ENCODE assay signal across 10 mouse cellular contexts in the genomic region with DNA sequence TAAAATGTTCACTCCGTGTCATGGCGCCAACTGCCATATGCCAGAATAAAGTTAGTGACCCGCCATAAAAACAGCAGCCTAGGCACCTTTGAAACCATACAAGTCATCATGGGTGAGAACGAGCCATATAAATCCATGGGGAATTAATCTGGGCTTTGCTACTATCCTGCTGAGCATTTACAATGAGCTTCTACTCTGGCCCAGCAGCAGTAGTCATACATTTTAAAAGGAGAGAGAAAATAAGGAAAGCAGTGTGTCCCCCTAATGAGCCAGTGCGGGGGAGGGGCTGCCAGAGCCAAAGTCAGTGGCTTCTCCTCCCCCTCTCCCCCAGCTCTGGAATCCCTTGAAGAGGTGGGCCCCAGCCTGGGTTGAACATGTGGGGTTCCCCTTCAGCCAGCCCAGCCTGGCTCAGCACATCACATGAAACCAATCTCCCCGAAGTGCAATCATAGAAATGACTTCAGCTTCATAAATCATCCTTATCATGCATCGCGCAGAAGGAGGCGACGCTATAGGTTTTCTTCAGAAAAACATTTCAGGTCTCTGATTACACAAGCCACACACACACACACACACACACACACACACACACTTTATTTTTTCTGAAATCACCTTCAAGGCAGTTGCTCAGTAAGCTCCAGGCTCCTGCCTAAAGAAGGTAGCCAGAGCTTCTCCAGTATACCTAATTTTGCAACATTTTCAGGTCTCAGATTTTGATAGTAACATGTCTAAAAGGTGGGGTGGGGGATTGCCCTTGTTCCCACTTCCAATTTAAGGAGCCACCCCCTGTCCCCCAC.
A peak's percentile ranks its signal among the peaks of the same experiment; 100 is the strongest.
DNase-seq lines count a peak whose midpoint lies in the region; ATAC-seq and TF ChIP-seq lines count a peak whose summit lies in the region.
"Had no signal": no experiment of that assay in that cellular context is flagged by ENCODE, and none has a peak within 500 bp of the region (broad histone marks: within the 10 kb centered on the region; RNA-seq: fewer than 3 reads in every experiment).

No protein-coding gene starts in this region.

- no peaks in the 10 kb centered on the region for H3K36me3 ChIP-seq in lung, embryonic 14.5 days (ENCODE audit: insufficient read depth)
- H3K36me3 ChIP-seq in limb, embryonic 15.5 days = no peaks in the 10 kb centered on the region
- H3K36me3 ChIP-seq in stomach, embryonic 16.5 days (ENCODE audit: control insufficient read depth, insufficient read depth, low read length) = no peaks in the 10 kb centered on the region
- H3K36me3 ChIP-seq: liver, embryonic 15.5 days had no signal

- H3K9ac ChIP-seq in lung, embryonic 14.5 days = no peak overlapping the region
- H3K9ac ChIP-seq in limb, embryonic 15.5 days = no peak overlapping the region
- no peak overlapping the region for H3K9ac ChIP-seq in stomach, embryonic 16.5 days (ENCODE audit: low read length)
- H3K9ac ChIP-seq: liver, embryonic 15.5 days had no signal

- ATAC-seq in lung, embryonic 14.5 days (ENCODE audit: insufficient read depth) = peak; percentile 68; the same call in 1 of the 2 replicates
- ATAC-seq in limb, embryonic 15.5 days (ENCODE audit: insufficient number of reproducible peaks, low FRiP score, low TSS enrichment, low read depth) = 0 out of 2 replicates have a peak, but pooled peaks have one; percentile 35
- ATAC-seq in stomach, embryonic 16.5 days (ENCODE audit: insufficient read depth, low FRiP score) = peak; percentile 69; the same call in 1 of the 2 replicates

- no peak overlapping the region for H3K4me2 ChIP-seq in lung, embryonic 14.5 days
- H3K4me2 ChIP-seq in limb, embryonic 15.5 days = no peak overlapping the region
- no peak overlapping the region for H3K4me2 ChIP-seq in stomach, embryonic 16.5 days (ENCODE audit: low read depth, low read length)
- H3K4me2 ChIP-seq: liver, embryonic 15.5 days had no signal

- H3K4me1 ChIP-seq in lung, embryonic 14.5 days (ENCODE audit: insufficient read depth) = no peaks in the 10 kb centered on the region
- H3K4me1 ChIP-seq in limb, embryonic 15.5 days = peaks cover 5% of the 10 kb centered on the region; the same call in 1 of the 2 replicates
- no peaks in the 10 kb centered on the region for H3K4me1 ChIP-seq in stomach, embryonic 16.5 days (ENCODE audit: control insufficient read depth, insufficient read depth, low read length)
- H3K4me1 ChIP-seq: liver, embryonic 15.5 days had no signal

- no peak overlapping the region for H3K27ac ChIP-seq in lung, embryonic 14.5 days (ENCODE audit: low read depth)
- H3K27ac ChIP-seq in limb, embryonic 15.5 days = no peak overlapping the region
- H3K27ac ChIP-seq in stomach, embryonic 16.5 days (ENCODE audit: low read length) = no peak overlapping the region; the same call in 1 of the 2 replicates
- H3K27ac ChIP-seq: liver, embryonic 15.5 days had no signal

- no peaks in the 10 kb centered on the region for H3K9me3 ChIP-seq in lung, embryonic 14.5 days (ENCODE audit: low read depth, low read length)
- no peaks in the 10 kb centered on the region for H3K9me3 ChIP-seq in limb, embryonic 15.5 days
- H3K9me3 ChIP-seq in stomach, embryonic 16.5 days (replicated peaks; ENCODE audit: control insufficient read depth, low read length) = no peaks in the 10 kb centered on the region
- H3K9me3 ChIP-seq: liver, embryonic 15.5 days had no signal

- no peak for DNase-seq in lung, embryonic 14.5 days
- no peak for DNase-seq in lung, postnatal 25 days (ENCODE audit: low spot score)
- DNase-seq in forelimb bud, embryonic 11.5 days (ENCODE audit: low read depth, low spot score) = peak; percentile 69
- no peak for DNase-seq in right cerebral cortex, postnatal 10 days (ENCODE audit: low spot score in 2 of 2)
- no peak for DNase-seq in thymus, postnatal 10 days (ENCODE audit: low spot score in 2 of 2)
- no peak for DNase-seq in right cerebral cortex, postnatal 14 days
- DNase-seq: adrenal gland, adult 2 months had no signal

- no peak for TF ChIP-seq CTCF in lung, embryonic 14.5 days (IDR thresholded peaks at IDR 0.05; ENCODE audit: low read depth)

- no peak overlapping the region for H3K4me3 ChIP-seq in lung, embryonic 14.5 days (ENCODE audit: low read depth, low read length)
- H3K4me3 ChIP-seq in limb, embryonic 15.5 days = no peak overlapping the region
- no peak overlapping the region for H3K4me3 ChIP-seq in stomach, embryonic 16.5 days (replicated peaks; ENCODE audit: low read length)
- H3K4me3 ChIP-seq: liver, embryonic 15.5 days had no signal

- no peaks in the 10 kb centered on the region for H3K27me3 ChIP-seq in lung, embryonic 14.5 days (ENCODE audit: insufficient read depth, low read length)
- H3K27me3 ChIP-seq in limb, embryonic 15.5 days = no peaks in the 10 kb centered on the region
- H3K27me3 ChIP-seq in stomach, embryonic 16.5 days (ENCODE audit: control insufficient read depth, insufficient read depth, low read length) = no peaks in the 10 kb centered on the region
- H3K27me3 ChIP-seq: liver, embryonic 15.5 days had no signal

- 18% methylated on average over 10 of the region's 10 CpGs for WGBS in lung, embryonic 14.5 days
- 10% methylated on average over 10 of the region's 10 CpGs for WGBS in limb, embryonic 15.5 days
- WGBS in stomach, embryonic 16.5 days = 18% methylated on average over 10 of the region's 10 CpGs
